Mouse (Mus musculus) MEL (cell line): ENCODE measurements around the gene Rps28. TPM values are rescaled to one million over a fixed set of nuclear protein-coding genes. Genes with fewer than 3 reads are reported as not detected.

ENCODE experiments used
- DNase-seq: peaks from one replicate; pipeline ENCODE4 v3.0.0; 2011; ENCODE audit warnings: low read depth, low spot score
- H3K27ac ChIP-seq: 2 replicates; pipeline ENCODE4 v1.5.1; 2012; ENCODE audit warnings: low read depth, mild to moderate bottlenecking, control low read depth, low read length, moderate library complexity; ENCODE audit not compliant: control insufficient read depth
- H3K27me3 ChIP-seq, 2 experiments: fragments of 150-350 bp in 1 of 2; sonication (generic) in 1 of 2; 2 replicates each; pipeline ENCODE4 v1.6.1; 2012; ENCODE audit warnings: low read length in 2 of 2, mild to moderate bottlenecking in 2 of 2, improper control_type of control experiment in 1 of 2, moderate library complexity in 1 of 2; ENCODE audit not compliant: insufficient read depth in 2 of 2, control insufficient read depth in 1 of 2
- H3K36me3 ChIP-seq, 2 experiments: 2 replicates each; pipeline ENCODE4 v1.6.1; 2012 to 2014; ENCODE audit warnings: low read length in 2 of 2, improper control_type of control experiment in 1 of 2, inconsistent platforms in 1 of 2, mild to moderate bottlenecking in 1 of 2; ENCODE audit not compliant: insufficient read depth in 2 of 2, control insufficient read depth in 1 of 2
- H3K4me1 ChIP-seq, 2 experiments: fragments of 150-350 bp in 1 of 2; sonication (generic) in 1 of 2; 2 replicates each; pipeline ENCODE4 v1.6.1; 2012; ENCODE audit warnings: low read length in 2 of 2, improper control_type of control experiment in 1 of 2, mild to moderate bottlenecking in 1 of 2; ENCODE audit not compliant: insufficient read depth in 2 of 2, control insufficient read depth in 1 of 2
- H3K4me3 ChIP-seq, 2 experiments: fragments of 150-350 bp in 1 of 2; sonication (generic) in 1 of 2; 2 replicates each; pipeline ENCODE4 v1.5.1; 2012; ENCODE audit warnings: low read depth in 2 of 2, low read length in 2 of 2, mild to moderate bottlenecking in 2 of 2, moderate library complexity in 2 of 2, control low read depth in 1 of 2, improper control_type of control experiment in 1 of 2; ENCODE audit not compliant: control insufficient read depth in 1 of 2, insufficient read depth in 1 of 2
- H3K79me2 ChIP-seq: 2 replicates; pipeline ENCODE4 v1.6.1; 2012; ENCODE audit warnings: mild to moderate bottlenecking, low read length, moderate library complexity; ENCODE audit not compliant: control insufficient read depth, poor library complexity, insufficient read depth
- H3K9ac ChIP-seq: 2 replicates; pipeline ENCODE4 v1.6.1; 2012; ENCODE audit warnings: low read depth, mild to moderate bottlenecking, control low read depth, low read length, moderate library complexity; ENCODE audit not compliant: control insufficient read depth, poor library complexity, severe bottlenecking
- H3K9me3 ChIP-seq: fragments of 150-350 bp; sonication (generic); replicated peaks from 2 replicates; pipeline ENCODE4 v1.6.1; 2012; ENCODE audit warnings: mild to moderate bottlenecking, low read length, improper control_type of control experiment, moderate library complexity; ENCODE audit not compliant: insufficient read depth
- CHD1 ChIP-seq: IDR thresholded peaks from 2 replicates; pipeline ENCODE4 v1.6.1; 2012; ENCODE audit warnings: low read depth, mild to moderate bottlenecking, inconsistent platforms, low read length, improper control_type of control experiment
- ELF1 ChIP-seq: IDR thresholded peaks from 2 replicates; pipeline ENCODE4 v1.6.1; 2014; ENCODE audit warnings: low read depth, mild to moderate bottlenecking, inconsistent platforms, low read length, improper control_type of control experiment, moderate library complexity
- EP300 ChIP-seq, 2 experiments: IDR thresholded peaks; 2 replicates each; pipeline ENCODE4 v1.6.1; 2011; ENCODE audit warnings: improper control_type of control experiment in 2 of 2, low read length in 2 of 2, low read depth in 1 of 2, mild to moderate bottlenecking in 1 of 2
- ETS1 ChIP-seq: IDR thresholded peaks from 2 replicates; pipeline ENCODE4 v1.6.1; 2012; ENCODE audit warnings: low read depth, mild to moderate bottlenecking, inconsistent platforms, low read length, improper control_type of control experiment, moderate library complexity
- GABPA ChIP-seq: IDR thresholded peaks from 2 replicates; pipeline ENCODE4 v1.6.1; 2012; ENCODE audit warnings: low read depth, mild to moderate bottlenecking, inconsistent platforms, low read length, improper control_type of control experiment, moderate library complexity
- HCFC1 ChIP-seq: IDR thresholded peaks from 2 replicates; pipeline ENCODE4 v1.6.1; 2012; ENCODE audit warnings: low read depth, mild to moderate bottlenecking, inconsistent platforms, low read length, improper control_type of control experiment, moderate library complexity
- JUND ChIP-seq: IDR thresholded peaks from 2 replicates; pipeline ENCODE4 v1.6.1; 2011; ENCODE audit warnings: low read depth, mild to moderate bottlenecking, improper control_type of control experiment, low read length
- KAT2A ChIP-seq: conservative IDR thresholded peaks from 2 replicates; pipeline ENCODE4 v1.6.1; 2012; ENCODE audit warnings: low read depth, low read length, improper control_type of control experiment, inconsistent platforms
- MAFK ChIP-seq: IDR thresholded peaks from 2 replicates; pipeline ENCODE4 v1.6.1; 2011; ENCODE audit warnings: low read depth, mild to moderate bottlenecking, low read length, improper control_type of control experiment, borderline replicate concordance
- MAX ChIP-seq: IDR thresholded peaks from 2 replicates; pipeline ENCODE4 v1.6.1; 2011; ENCODE audit warnings: low read length, improper control_type of control experiment
- MEF2A ChIP-seq: IDR thresholded peaks from 2 replicates; pipeline ENCODE4 v1.6.1; 2014; ENCODE audit warnings: low read depth, mild to moderate bottlenecking, inconsistent platforms, low read length, improper control_type of control experiment; ENCODE audit not compliant: poor library complexity, insufficient replicate concordance, severe bottlenecking; ENCODE audit errors: extremely low read depth
- MXI1 ChIP-seq: IDR thresholded peaks from 2 replicates; pipeline ENCODE4 v1.6.1; 2011; ENCODE audit warnings: mild to moderate bottlenecking, low read depth, low read length, improper control_type of control experiment
- MYB ChIP-seq: IDR thresholded peaks from 2 replicates; pipeline ENCODE4 v1.6.1; 2011; ENCODE audit warnings: mild to moderate bottlenecking, low read depth, low read length, improper control_type of control experiment
- NELFE ChIP-seq: IDR thresholded peaks from 2 replicates; pipeline ENCODE4 v1.6.1; 2011; ENCODE audit warnings: low read depth, low read length, improper control_type of control experiment
- NRF1 ChIP-seq: IDR thresholded peaks from 2 replicates; pipeline ENCODE4 v1.6.1; 2014; ENCODE audit warnings: low read depth, mild to moderate bottlenecking, inconsistent platforms, low read length, improper control_type of control experiment, moderate library complexity; ENCODE audit not compliant: poor library complexity, insufficient read depth, severe bottlenecking
- POLR2A ChIP-seq, 2 experiments: IDR thresholded peaks; 2 replicates each; pipeline ENCODE4 v1.6.1; 2011 to 2012; ENCODE audit warnings: low read length in 2 of 2, mild to moderate bottlenecking in 2 of 2, control low read depth in 1 of 2, improper control_type of control experiment in 1 of 2, low read depth in 1 of 2, moderate library complexity in 1 of 2; ENCODE audit not compliant: control insufficient read depth in 1 of 2, insufficient read depth in 1 of 2, poor library complexity in 1 of 2
- RCOR1 ChIP-seq: IDR thresholded peaks from 2 replicates; pipeline ENCODE4 v1.6.1; 2012; ENCODE audit warnings: low read depth, mild to moderate bottlenecking, inconsistent platforms, low read length, improper control_type of control experiment
- SIN3A ChIP-seq: IDR thresholded peaks from 2 replicates; pipeline ENCODE4 v1.6.1; 2012; ENCODE audit warnings: low read length, improper control_type of control experiment, inconsistent platforms
- TBP ChIP-seq: IDR thresholded peaks from 2 replicates; pipeline ENCODE4 v1.8.0; 2011; ENCODE audit warnings: low read depth, low read length, improper control_type of control experiment
- USF1 ChIP-seq: IDR thresholded peaks from 2 replicates; pipeline ENCODE4 v1.6.1; 2014; ENCODE audit warnings: low read depth, mild to moderate bottlenecking, inconsistent platforms, low read length, improper control_type of control experiment, moderate library complexity
- USF2 ChIP-seq, 2 experiments: IDR thresholded peaks; 2 replicates each; pipeline ENCODE4 v1.6.1; 2011 to 2012; ENCODE audit warnings: improper control_type of control experiment in 2 of 2, low read length in 2 of 2, borderline replicate concordance in 1 of 2, inconsistent platforms in 1 of 2, low read depth in 1 of 2, mild to moderate bottlenecking in 1 of 2; ENCODE audit not compliant: insufficient read depth in 1 of 2
- ZC3H11A ChIP-seq: IDR thresholded peaks from 2 replicates; pipeline ENCODE4 v1.6.1; 2012; ENCODE audit warnings: low read depth, mild to moderate bottlenecking, inconsistent platforms, low read length, improper control_type of control experiment
- ZKSCAN1 ChIP-seq: IDR thresholded peaks from 2 replicates; pipeline ENCODE4 v1.6.1; 2012; ENCODE audit warnings: low read depth, mild to moderate bottlenecking, inconsistent platforms, low read length, improper control_type of control experiment, moderate library complexity
- polyA plus RNA-seq, 2 experiments: library from polyadenylated mRNA; stranded (reverse) in 1 of 2; unstranded in 1 of 2; fragments of >175 nt in 1 of 2; fragments of >200 nt in 1 of 2; gene quantifications; 2 replicates each; pipeline versions ENCODE4 v1.2.1 to v1.2.4; 2012; ENCODE audit warnings: low replicate concordance in 2 of 2, low read depth in 1 of 2; ENCODE audit not compliant: insufficient read length in 2 of 2, insufficient read depth in 1 of 2, missing spikeins in 1 of 2
- total RNA-seq: library from RNA; depleted of rRNA; stranded (reverse); fragments of 300-350 nt; gene quantifications from 2 replicates; pipeline ENCODE4 v1.2.3, GENCODE M21; 2012

The Rps28 gene
- total and polyA plus RNA-seq, 3 experiments = 994 to 3,556 (median 2,154) TPM

- no peak for TF ChIP-seq MAFK
- peak; percentile 73 for TF ChIP-seq SIN3A
- no peak for TF ChIP-seq USF1
- no peak for TF ChIP-seq JUND
- TF ChIP-seq MAX = peak; percentile 96
- no peak for TF ChIP-seq ZKSCAN1
- no peak for TF ChIP-seq KAT2A
- TF ChIP-seq NRF1 = peak; percentile 37; the same call in 1 of the 2 replicates
- peak in 1 of 2 experiments; percentile 76 for TF ChIP-seq POLR2A (IDR thresholded peaks at IDR 0.05; ENCODE audit: control insufficient read depth in 1 of 2, insufficient read depth in 1 of 2, low read depth in 1 of 2, low read length in 2 of 2, poor library complexity in 1 of 2)
- no peak for TF ChIP-seq USF2 (IDR thresholded peaks at IDR 0.05; ENCODE audit: borderline replicate concordance in 1 of 2, insufficient read depth in 1 of 2, low read depth in 1 of 2, low read length in 2 of 2)
- no peak for TF ChIP-seq MYB
- 0 out of 2 replicates have a peak, but pooled peaks have one; percentile 30 for TF ChIP-seq HCFC1
- no peak for TF ChIP-seq CHD1
- no peak for TF ChIP-seq GABPA
- TF ChIP-seq MEF2A = no peak
- TF ChIP-seq ZC3H11A = no peak
- TF ChIP-seq EP300 (IDR thresholded peaks at IDR 0.05; ENCODE audit: low read depth in 1 of 2, low read length in 2 of 2) = no peak
Observed at GRCm38 (mm10) chr17:33781124-33781977, 43.0 kb downstream of the Rps28 start, which contains the start of gene Angptl4 (continued).

GRCm38 (mm10) chr17:33780431-33780830 lies 43.9 kb downstream of the Rps28 start:
- Histone ChIP-seq H3K9ac (peak overlapping the region; percentile 86), H3K9me3 (no peaks in the 10 kb centered on the region), H3K36me3 (peaks cover 0 to 14% of the 10 kb centered on the region in 2 experiments; a peak in 2 of 4 replicates), H3K27me3 (no peaks in the 10 kb centered on the region), H3K4me1 (peaks cover 0 to 22% of the 10 kb centered on the region in 2 experiments; a peak in 2 of 4 replicates), H3K27ac (peak overlapping the region; percentile 82), H3K4me3 (peak overlapping the region; percentile 74 to 82), H3K79me2 (no peaks in the 10 kb centered on the region; the same call in 1 of the 2 replicates)
- DNase-seq = peak; percentile 81
- peak; percentile 63 to 73 for TF ChIP-seq EP300 (IDR thresholded peaks at IDR 0.05; ENCODE audit: low read depth in 1 of 2, low read length in 2 of 2)
- no peak for TF ChIP-seq ELF1
- no peak for TF ChIP-seq SIN3A
- TF ChIP-seq JUND = no peak
- TF ChIP-seq HCFC1 = no peak
- TF ChIP-seq GABPA = no peak
- TF ChIP-seq RCOR1 = no peak
- no peak for TF ChIP-seq NELFE
- TF ChIP-seq ETS1 = peak; percentile 67
- no peak for TF ChIP-seq POLR2A (IDR thresholded peaks at IDR 0.05; ENCODE audit: control insufficient read depth in 1 of 2, insufficient read depth in 1 of 2, low read depth in 1 of 2, low read length in 2 of 2, poor library complexity in 1 of 2)
- TF ChIP-seq MXI1 = no peak
- TF ChIP-seq TBP = peak; percentile 33; the same call in 1 of the 2 replicates
